ENCODE assay signal across 18 mouse cellular contexts in genomic region chr2:45226045-45226370, GRCm38 (mm10).
DNase-seq lines count a peak whose midpoint lies in the region; ATAC-seq lines count a peak whose summit lies in the region.
"Had no signal": no experiment of that assay in that cellular context is flagged by ENCODE, and none has a peak within 500 bp of the region (broad histone marks: within the 10 kb centered on the region; RNA-seq: fewer than 3 reads in every experiment).

No protein-coding gene starts in this region.

- 34% methylated on average over 4 of the region's 4 CpGs for WGBS in hindbrain, embryonic 11.5 days
- 39% methylated on average over 4 of the region's 4 CpGs for WGBS in hindbrain, embryonic 16.5 days
- 18% methylated on average over 4 of the region's 4 CpGs for WGBS in forebrain, embryonic 11.5 days
- WGBS in hindbrain, embryonic 13.5 days = 26% methylated on average over 4 of the region's 4 CpGs
- WGBS in neural tube, embryonic 13.5 days = 31% methylated on average over 4 of the region's 4 CpGs

- peak; percentile 18 for DNase-seq in hindbrain, embryonic 11.5 days (ENCODE audit: low spot score)
- DNase-seq in forebrain, embryonic 11.5 days (ENCODE audit: low spot score) = no peak
- no peak for DNase-seq in heart, postnatal 36 days
- DNase-seq: adrenal gland, postnatal 10 days; B cell, adult 2 months; cerebellum, adult 8-10 months; heart, postnatal 4 days; kidney, adult 18-20 months; kidney, postnatal 14 days; liver, embryonic 13.5 days; thymus, postnatal 4 days had no signal

- H3K4me2 ChIP-seq in hindbrain, embryonic 11.5 days (replicated peaks; ENCODE audit: low read depth, low read length) = no peak overlapping the region
- no peak overlapping the region for H3K4me2 ChIP-seq in hindbrain, embryonic 16.5 days (ENCODE audit: low read length)
- peak overlapping the region; percentile 9; the same call in 1 of the 2 replicates for H3K4me2 ChIP-seq in forebrain, embryonic 11.5 days (ENCODE audit: low read depth, low read length, severe bottlenecking)
- H3K4me2 ChIP-seq in hindbrain, embryonic 13.5 days = no peak overlapping the region; the same call in 1 of the 2 replicates
- H3K4me2 ChIP-seq in neural tube, embryonic 13.5 days = peak overlapping the region; percentile 14; the same call in 1 of the 2 replicates
- H3K4me2 ChIP-seq: heart, embryonic 12.5 days; limb, embryonic 12.5 days; liver, embryonic 13.5 days; lung, embryonic 15.5 days had no signal

- no peaks in the 10 kb centered on the region for H3K27me3 ChIP-seq in hindbrain, embryonic 11.5 days (ENCODE audit: control insufficient read depth, insufficient read depth, low read length)
- H3K27me3 ChIP-seq in hindbrain, embryonic 16.5 days (replicated peaks; ENCODE audit: control insufficient read depth, insufficient read depth, low read length) = no peaks in the 10 kb centered on the region
- no peaks in the 10 kb centered on the region for H3K27me3 ChIP-seq in forebrain, embryonic 11.5 days (ENCODE audit: control insufficient read depth, insufficient read depth, low read length)
- H3K27me3 ChIP-seq in hindbrain, embryonic 13.5 days = no peaks in the 10 kb centered on the region
- H3K27me3 ChIP-seq in neural tube, embryonic 13.5 days = no peaks in the 10 kb centered on the region
- H3K27me3 ChIP-seq: heart, embryonic 12.5 days; liver, embryonic 13.5 days; lung, embryonic 15.5 days had no signal

- no peak overlapping the region for H3K9ac ChIP-seq in hindbrain, embryonic 11.5 days (ENCODE audit: low read depth, low read length)
- no peak overlapping the region for H3K9ac ChIP-seq in hindbrain, embryonic 16.5 days (ENCODE audit: low read depth, low read length)
- H3K9ac ChIP-seq in forebrain, embryonic 11.5 days (ENCODE audit: low read length) = no peak overlapping the region
- H3K9ac ChIP-seq in hindbrain, embryonic 13.5 days = no peak overlapping the region
- H3K9ac ChIP-seq in neural tube, embryonic 13.5 days = no peak overlapping the region
- H3K9ac ChIP-seq: heart, embryonic 12.5 days; limb, embryonic 12.5 days; liver, embryonic 13.5 days; lung, embryonic 15.5 days had no signal

- intact Hi-C loops in heart, postnatal 36 days (cut with DNase I) = no loop called here

- no peak overlapping the region for H3K4me3 ChIP-seq in hindbrain, embryonic 11.5 days (ENCODE audit: low read depth, low read length)
- H3K4me3 ChIP-seq in hindbrain, embryonic 16.5 days (ENCODE audit: low read length) = no peak overlapping the region
- H3K4me3 ChIP-seq in forebrain, embryonic 11.5 days (ENCODE audit: low read depth, low read length) = no peak overlapping the region
- no peak overlapping the region for H3K4me3 ChIP-seq in hindbrain, embryonic 13.5 days
- H3K4me3 ChIP-seq in neural tube, embryonic 13.5 days = no peak overlapping the region
- H3K4me3 ChIP-seq: heart, embryonic 12.5 days; limb, embryonic 12.5 days; liver, embryonic 13.5 days; lung, embryonic 15.5 days had no signal

- peak overlapping the region; percentile 64 for H3K27ac ChIP-seq in hindbrain, embryonic 11.5 days (ENCODE audit: low read depth, low read length)
- H3K27ac ChIP-seq in hindbrain, embryonic 16.5 days (ENCODE audit: low read depth, low read length) = no peak overlapping the region
- H3K27ac ChIP-seq in forebrain, embryonic 11.5 days (ENCODE audit: low read depth, low read length) = peak overlapping the region; percentile 78
- H3K27ac ChIP-seq in hindbrain, embryonic 13.5 days = peak overlapping the region; percentile 64; the same call in 1 of the 2 replicates
- peak overlapping the region; percentile 69 for H3K27ac ChIP-seq in neural tube, embryonic 13.5 days (replicated peaks)
- H3K27ac ChIP-seq: limb, embryonic 12.5 days; liver, embryonic 13.5 days; lung, embryonic 15.5 days had no signal

- H3K9me3 ChIP-seq in hindbrain, embryonic 11.5 days (ENCODE audit: control insufficient read depth, low read length) = no peaks in the 10 kb centered on the region
- H3K9me3 ChIP-seq in hindbrain, embryonic 16.5 days (ENCODE audit: control insufficient read depth, low read length) = no peaks in the 10 kb centered on the region
- H3K9me3 ChIP-seq in forebrain, embryonic 11.5 days (ENCODE audit: control insufficient read depth, low read length) = no peaks in the 10 kb centered on the region
- H3K9me3 ChIP-seq in hindbrain, embryonic 13.5 days = no peaks in the 10 kb centered on the region
- no peaks in the 10 kb centered on the region for H3K9me3 ChIP-seq in neural tube, embryonic 13.5 days
- H3K9me3 ChIP-seq: heart, embryonic 12.5 days; limb, embryonic 12.5 days; liver, embryonic 13.5 days; lung, embryonic 15.5 days had no signal

- no peaks in the 10 kb centered on the region for H3K36me3 ChIP-seq in hindbrain, embryonic 11.5 days (ENCODE audit: control insufficient read depth, insufficient read depth, low read length)
- no peaks in the 10 kb centered on the region for H3K36me3 ChIP-seq in hindbrain, embryonic 16.5 days (ENCODE audit: control insufficient read depth, insufficient read depth, low read length)
- no peaks in the 10 kb centered on the region for H3K36me3 ChIP-seq in forebrain, embryonic 11.5 days (ENCODE audit: control insufficient read depth, insufficient read depth, low read length)
- H3K36me3 ChIP-seq in hindbrain, embryonic 13.5 days = no peaks in the 10 kb centered on the region
- no peaks in the 10 kb centered on the region for H3K36me3 ChIP-seq in neural tube, embryonic 13.5 days
- H3K36me3 ChIP-seq: heart, embryonic 12.5 days; limb, embryonic 12.5 days; liver, embryonic 13.5 days; lung, embryonic 15.5 days had no signal

- no peaks in the 10 kb centered on the region for H3K4me1 ChIP-seq in hindbrain, embryonic 11.5 days (replicated peaks; ENCODE audit: control insufficient read depth, insufficient read depth, low read length)
- H3K4me1 ChIP-seq in hindbrain, embryonic 16.5 days (ENCODE audit: control insufficient read depth, insufficient read depth, low read depth, low read length) = 0 out of 2 replicates have a peak, but pooled peaks cover 3% of the 10 kb centered on the region
- H3K4me1 ChIP-seq in forebrain, embryonic 11.5 days (replicated peaks; ENCODE audit: control insufficient read depth, insufficient read depth, low read length) = peaks cover 13% of the 10 kb centered on the region
- peaks cover 9% of the 10 kb centered on the region; the same call in 1 of the 2 replicates for H3K4me1 ChIP-seq in hindbrain, embryonic 13.5 days (replicated peaks)
- H3K4me1 ChIP-seq in neural tube, embryonic 13.5 days (replicated peaks) = peaks cover 35% of the 10 kb centered on the region
- H3K4me1 ChIP-seq: heart, embryonic 12.5 days; liver, embryonic 13.5 days had no signal

- no peak for ATAC-seq in hindbrain, embryonic 11.5 days (ENCODE audit: low FRiP score)
- ATAC-seq in hindbrain, embryonic 16.5 days = no peak
- no peak for ATAC-seq in forebrain, embryonic 11.5 days (replicated peaks; ENCODE audit: low FRiP score)
- ATAC-seq in hindbrain, embryonic 13.5 days (ENCODE audit: low FRiP score) = no peak
- ATAC-seq in neural tube, embryonic 13.5 days (ENCODE audit: low read depth) = no peak
- ATAC-seq in erythroid progenitor cell, adult 5-6 weeks (replicated peaks; ENCODE audit: low FRiP score, poor library complexity, severe bottlenecking) = no peak

Comparison
In these comparisons a context has a peak if more than half of its experiments do, and no peak if none do; other contexts are left out.
1. H3K4me2 ChIP-seq: peak in forebrain, embryonic 11.5 days (single experiment) and neural tube, embryonic 13.5 days (single experiment); none in hindbrain, embryonic 11.5 days (single experiment), hindbrain, embryonic 16.5 days (single experiment) and hindbrain, embryonic 13.5 days (single experiment).